Mouse (Mus musculus): Measurements from ENCODE around the gene Defa28. TPM values are rescaled to one million over a fixed set of nuclear protein-coding genes. Genes with fewer than 3 reads are reported as not detected.
"Not testable (repeated sequence)": the region's sequence is repeated elsewhere in the genome, so short reads cannot be mapped to it uniquely, and the experiment has no call there.

The Defa28 gene
- polyA plus RNA-seq (2011; ENCODE audit: insufficient read depth, insufficient read length, low replicate concordance, missing spikeins), result not detected in 2 replicates

- H3K4me3 ChIP-seq (replicated peaks; ENCODE audit: control insufficient read depth, low read depth, low read length); H3K4me1 ChIP-seq (ENCODE audit: control insufficient read depth, insufficient read depth, low read length); H3K27ac ChIP-seq (ENCODE audit: control insufficient read depth, insufficient read depth, low read depth, low read length, poor library complexity): not testable (repeated sequence)
- WGBS, result no CpG with 5 or more reads among the region's 1 CpGs
Observed at GRCm38 (mm10) chr8:21582706-21583105, at the start of gene Defa28. Defa28 (plus strand) TSS chr8:21583006.

GRCm38 (mm10) chr8:21565086-21565485, 17.7 kb upstream of the Defa28 start, which contains the start of gene Defa37:
Defa37 (plus strand) TSS chr8:21565386.
- WGBS, result no CpG with 5 or more reads among the region's 1 CpGs
- not testable (repeated sequence) for H3K4me1 ChIP-seq (ENCODE audit: control insufficient read depth, insufficient read depth, low read length); H3K4me3 ChIP-seq (replicated peaks; ENCODE audit: control insufficient read depth, low read depth, low read length); H3K27ac ChIP-seq (ENCODE audit: control insufficient read depth, insufficient read depth, low read depth, low read length, poor library complexity)

- H3K4me3 ChIP-seq (replicated peaks; ENCODE audit: control insufficient read depth, low read depth, low read length); H3K4me1 ChIP-seq (ENCODE audit: control insufficient read depth, insufficient read depth, low read length); H3K27ac ChIP-seq (ENCODE audit: control insufficient read depth, insufficient read depth, low read depth, low read length, poor library complexity): not testable (repeated sequence)
- no CpG with 5 or more reads among the region's 1 CpGs for WGBS
Observed at GRCm38 (mm10) chr8:21594408-21594807, 11.6 kb downstream of the Defa28 start, which contains the start of gene Gm7861. Gm7861 (minus strand) TSS chr8:21594508.

- not testable (repeated sequence) for H3K4me3 ChIP-seq (replicated peaks; ENCODE audit: control insufficient read depth, low read depth, low read length); H3K27ac ChIP-seq (ENCODE audit: control insufficient read depth, insufficient read depth, low read depth, low read length, poor library complexity); H3K4me1 ChIP-seq (ENCODE audit: control insufficient read depth, insufficient read depth, low read length)
- WGBS, result no CpG with 5 or more reads among the region's 1 CpGs
Observed at GRCm38 (mm10) chr8:21617883-21618282, 35.1 kb downstream of the Defa28 start, which contains the start of gene Defa26. Defa26 (plus strand) TSS chr8:21618183.

Other genes starting within 250 kb of the Defa28 start
- gene Defa2, start 204.5 kb upstream of the Defa28 start, polyA plus RNA-seq (2011; ENCODE audit: insufficient read depth, insufficient read length, low replicate concordance, missing spikeins), result not detected in 2 replicates
- not detected in 2 replicates for gene Defa33, start 191.2 kb upstream of the Defa28 start, polyA plus RNA-seq (2011; ENCODE audit: insufficient read depth, insufficient read length, low replicate concordance, missing spikeins)
- not detected in 2 replicates for gene Defa36, start 155.6 kb upstream of the Defa28 start, polyA plus RNA-seq (2011; ENCODE audit: insufficient read depth, insufficient read length, low replicate concordance, missing spikeins)
- gene Gm7849, start 126.4 kb upstream of the Defa28 start, polyA plus RNA-seq (2011; ENCODE audit: insufficient read depth, insufficient read length, low replicate concordance, missing spikeins), result not detected in 2 replicates
- not detected in 2 replicates for gene Defa20, start 73.7 kb upstream of the Defa28 start, polyA plus RNA-seq (2011; ENCODE audit: insufficient read depth, insufficient read length, low replicate concordance, missing spikeins)
- gene Defa32, start 54.0 kb upstream of the Defa28 start, polyA plus RNA-seq (2011; ENCODE audit: insufficient read depth, insufficient read length, low replicate concordance, missing spikeins), result not detected in 2 replicates
- gene Defa37, start 17.6 kb upstream of the Defa28 start, polyA plus RNA-seq (2011; ENCODE audit: insufficient read depth, insufficient read length, low replicate concordance, missing spikeins), result not detected in 2 replicates
- not detected in 2 replicates for gene Gm7861, start 11.5 kb downstream of the Defa28 start, polyA plus RNA-seq (2011; ENCODE audit: insufficient read depth, insufficient read length, low replicate concordance, missing spikeins)
- gene Defa26, start 35.2 kb downstream of the Defa28 start, polyA plus RNA-seq (2011; ENCODE audit: insufficient read depth, insufficient read length, low replicate concordance, missing spikeins), result not detected in 2 replicates
- not detected in 2 replicates for gene Defa17, start 72.8 kb downstream of the Defa28 start, polyA plus RNA-seq (2011; ENCODE audit: insufficient read depth, insufficient read length, low replicate concordance, missing spikeins)
- gene Defa34, start 82.8 kb downstream of the Defa28 start, polyA plus RNA-seq (2011; ENCODE audit: insufficient read depth, insufficient read length, low replicate concordance, missing spikeins), result not detected in 2 replicates
- gene AY761184, start 120.6 kb downstream of the Defa28 start, polyA plus RNA-seq (2011; ENCODE audit: insufficient read depth, insufficient read length, low replicate concordance, missing spikeins), result not detected in 2 replicates
- gene Defa24, start 151.5 kb downstream of the Defa28 start, polyA plus RNA-seq (2011; ENCODE audit: insufficient read depth, insufficient read length, low replicate concordance, missing spikeins), result not detected in 2 replicates
- gene Defb50, start 240.5 kb downstream of the Defa28 start, polyA plus RNA-seq (2011; ENCODE audit: insufficient read depth, insufficient read length, low replicate concordance, missing spikeins), result not detected in 2 replicates

All from bone marrow, adult 2 months (tissue).